16 mouse cellular contexts compared by ENCODE assay signal in genomic region chr9:99480764-99481163, GRCm38 (mm10). TPM values are rescaled to one million over a fixed set of nuclear protein-coding genes. Genes with fewer than 3 reads are reported as not detected.
DNase-seq lines count a peak whose midpoint lies in the region; ATAC-seq lines count a peak whose summit lies in the region.
"Had no signal": no experiment of that assay in that cellular context is flagged by ENCODE, and none has a peak within 500 bp of the region (broad histone marks: within the 10 kb centered on the region; RNA-seq: fewer than 3 reads in every experiment).

No protein-coding gene starts in this region.

- intact Hi-C loops in left cerebral cortex, postnatal 4 days (cut with DNase I) = no loop called here

- H3K9ac ChIP-seq in hindbrain, embryonic 14.5 days = no peak overlapping the region
- H3K9ac ChIP-seq in intestine, embryonic 16.5 days (ENCODE audit: low read depth, low read length) = no peak overlapping the region
- H3K9ac ChIP-seq: heart, embryonic 15.5 days had no signal

- H3K36me3 ChIP-seq in hindbrain, embryonic 14.5 days (replicated peaks; ENCODE audit: control insufficient read depth, insufficient read depth) = peaks cover 41% of the 10 kb centered on the region
- H3K36me3 ChIP-seq in intestine, embryonic 16.5 days (ENCODE audit: control insufficient read depth, insufficient read depth, low read length) = no peaks in the 10 kb centered on the region

- H3K4me2 ChIP-seq in hindbrain, embryonic 14.5 days (replicated peaks) = no peak overlapping the region
- H3K4me2 ChIP-seq in intestine, embryonic 16.5 days (ENCODE audit: low read depth, low read length) = no peak overlapping the region
- H3K4me2 ChIP-seq: heart, embryonic 15.5 days had no signal

- 81% methylated on average over 4 of the region's 4 CpGs for WGBS in hindbrain, embryonic 14.5 days
- WGBS in intestine, embryonic 16.5 days = 97% methylated on average over 4 of the region's 4 CpGs

- H3K4me3 ChIP-seq in hindbrain, embryonic 14.5 days (replicated peaks; ENCODE audit: low read length) = no peak overlapping the region
- H3K4me3 ChIP-seq in intestine, embryonic 16.5 days (ENCODE audit: low read length) = no peak overlapping the region
- H3K4me3 ChIP-seq: heart, embryonic 15.5 days had no signal

- H3K27me3 ChIP-seq in hindbrain, embryonic 14.5 days (ENCODE audit: control insufficient read depth, insufficient read depth, low read length) = no peaks in the 10 kb centered on the region
- no peaks in the 10 kb centered on the region for H3K27me3 ChIP-seq in intestine, embryonic 16.5 days (replicated peaks; ENCODE audit: control insufficient read depth, insufficient read depth, low read length)
- H3K27me3 ChIP-seq: heart, embryonic 15.5 days had no signal

- no peaks in the 10 kb centered on the region for H3K9me3 ChIP-seq in hindbrain, embryonic 14.5 days (ENCODE audit: control insufficient read depth, low read length)
- H3K9me3 ChIP-seq in intestine, embryonic 16.5 days (ENCODE audit: control insufficient read depth, low read length) = no peaks in the 10 kb centered on the region
- H3K9me3 ChIP-seq: heart, embryonic 15.5 days had no signal

- DNase-seq in adrenal gland, postnatal 14 days = peak; percentile 28
- DNase-seq in adrenal gland, adult 18-20 months (ENCODE audit: low spot score in 2 of 2) = no peak
- peak; percentile 56 for DNase-seq in left cerebral cortex, postnatal 4 days
- no peak for DNase-seq in left cerebral cortex, adult 11 months (ENCODE audit: low spot score)
- peak; percentile 50 for DNase-seq in cerebellum, adult 11 months
- peak; percentile 56 for DNase-seq in hindbrain, embryonic 14.5 days (ENCODE audit: low spot score)
- DNase-seq: gastrocnemius, postnatal 36 days; thymus, postnatal 4 days had no signal

- H3K27ac ChIP-seq in hindbrain, embryonic 14.5 days = no peak overlapping the region
- no peak overlapping the region for H3K27ac ChIP-seq in intestine, embryonic 16.5 days (ENCODE audit: low read length)
- H3K27ac ChIP-seq: heart, embryonic 15.5 days had no signal

- peak; percentile 55; the same call in 1 of the 2 replicates for ATAC-seq in hindbrain, embryonic 14.5 days (ENCODE audit: low FRiP score)
- no peak for ATAC-seq in inflammation-experienced regulatory T-cells, adult 6 months
- no peak for ATAC-seq in intestine, embryonic 16.5 days
- ATAC-seq: intestine, postnatal 0 days had no signal

- 0 out of 2 replicates have a peak, but pooled peaks cover 5% of the 10 kb centered on the region for H3K4me1 ChIP-seq in hindbrain, embryonic 14.5 days (replicated peaks; ENCODE audit: control insufficient read depth, insufficient read depth, low read length)
- H3K4me1 ChIP-seq in intestine, embryonic 16.5 days (ENCODE audit: control insufficient read depth, insufficient read depth, low read length) = no peaks in the 10 kb centered on the region

RNA-seq across cellular contexts. Expression of gene Nme9, which starts 29.5 kb away (rescaled TPM):
- total RNA-seq in adrenal gland, postnatal 14 days (2021) = not detected in 2 replicates
- total RNA-seq in adrenal gland, adult 18-20 months (2021) = not detected
- total RNA-seq in left cerebral cortex, postnatal 4 days (2021) = under 1 TPM in 1 of 2 experiments, not detected in 1; 0.48 TPM
- polyA plus RNA-seq in hindbrain, embryonic 14.5 days (2014; fragmentation: Nextera tagmentation; extraction: Ambion mirVana) = 0.61 and 1.5 TPM in 2 replicates
- polyA plus RNA-seq in inflammation-experienced regulatory T-cells, adult 6 months (2017; shearing (Covaris generic)) = not detected
- polyA plus RNA-seq in intestine, embryonic 16.5 days (2015; fragmentation: Nextera tagmentation; extraction: Ambion mirVana) = 0.73 and 0.76 TPM in 2 replicates
- total RNA-seq: common myeloid progenitor, adult 5-6 weeks; gastrocnemius, postnatal 36 days; megakaryocyte, adult 5-6 weeks had no signal
- polyA plus RNA-seq: limb, embryonic 11.5 days; liver, embryonic 16.5 days had no signal

RNA-seq across cellular contexts. Expression of gene Mras, which starts 43.6 kb away (rescaled TPM):
- 39.2 and 40.7 TPM in 2 replicates for total RNA-seq in adrenal gland, postnatal 14 days (2021)
- total RNA-seq in adrenal gland, adult 18-20 months (2021) = 10 to 100 TPM; 59.9 to 92.3 TPM
- 10 to 100 TPM; 66.3 to 72.2 TPM for total RNA-seq in left cerebral cortex, postnatal 4 days (2021)
- polyA plus RNA-seq in hindbrain, embryonic 14.5 days (2014; fragmentation: Nextera tagmentation; extraction: Ambion mirVana) = 55.3 and 62.9 TPM in 2 replicates
- under 1 TPM in 1 of 3 experiments, not detected in 2; 0.32 TPM for polyA plus RNA-seq in inflammation-experienced regulatory T-cells, adult 6 months (2017; shearing (Covaris generic))
- polyA plus RNA-seq in intestine, embryonic 16.5 days (2015; fragmentation: Nextera tagmentation; extraction: Ambion mirVana) = 6.8 and 6.9 TPM in 2 replicates

Comparison
In these comparisons a context has a peak if more than half of its experiments do, and no peak if none do; other contexts are left out.
1. DNase-seq: peak in adrenal gland, postnatal 14 days (single experiment), left cerebral cortex, postnatal 4 days (single experiment), cerebellum, adult 11 months (single experiment) and hindbrain, embryonic 14.5 days (single experiment); none in adrenal gland, adult 18-20 months (0 of 2) and left cerebral cortex, adult 11 months (single experiment).